Mouse (Mus musculus) kidney, adult 2 months (tissue): ENCODE results near the gene Ccdc47.

Source experiments
- CTCF ChIP-seq: fragments of 200-500 bp; conservative IDR thresholded peaks from 2 replicates; pipeline ENCODE4 v1.5.1; 2011; ENCODE audit warnings: low read depth, mild to moderate bottlenecking, control low read depth, low read length, moderate library complexity, mixed read lengths; ENCODE audit not compliant: insufficient read depth, insufficient read length
- POLR2A ChIP-seq: fragments of 200-500 bp; IDR thresholded peaks from one replicate; pipeline ENCODE4 v1.6.1; 2011; ENCODE audit warnings: low read depth, low read length, control low read depth

GRCm38 (mm10) chr11:106176372-106176771 lies 39.8 kb downstream of the Ccdc47 start:
- TF ChIP-seq CTCF (no peak), POLR2A (no peak)
